Mouse (Mus musculus) adrenal gland, postnatal 25 days (tissue): ENCODE data around the gene Zdhhc22. TPM values are rescaled to one million over a fixed set of nuclear protein-coding genes. Genes with fewer than 3 reads are reported as not detected.

Experiments
- DNase-seq: peaks from one replicate; pipeline ENCODE4 v3.0.0; 2021; ENCODE audit warnings: mixed read lengths
- total RNA-seq: library from RNA; stranded (reverse); gene quantifications from 2 replicates; pipeline ENCODE4 v1.2.3, GENCODE M21; 2021

Gene Zdhhc22
- total RNA-seq, 1 experiment from 2014 or later, result 1.9 TPM

DNA sequence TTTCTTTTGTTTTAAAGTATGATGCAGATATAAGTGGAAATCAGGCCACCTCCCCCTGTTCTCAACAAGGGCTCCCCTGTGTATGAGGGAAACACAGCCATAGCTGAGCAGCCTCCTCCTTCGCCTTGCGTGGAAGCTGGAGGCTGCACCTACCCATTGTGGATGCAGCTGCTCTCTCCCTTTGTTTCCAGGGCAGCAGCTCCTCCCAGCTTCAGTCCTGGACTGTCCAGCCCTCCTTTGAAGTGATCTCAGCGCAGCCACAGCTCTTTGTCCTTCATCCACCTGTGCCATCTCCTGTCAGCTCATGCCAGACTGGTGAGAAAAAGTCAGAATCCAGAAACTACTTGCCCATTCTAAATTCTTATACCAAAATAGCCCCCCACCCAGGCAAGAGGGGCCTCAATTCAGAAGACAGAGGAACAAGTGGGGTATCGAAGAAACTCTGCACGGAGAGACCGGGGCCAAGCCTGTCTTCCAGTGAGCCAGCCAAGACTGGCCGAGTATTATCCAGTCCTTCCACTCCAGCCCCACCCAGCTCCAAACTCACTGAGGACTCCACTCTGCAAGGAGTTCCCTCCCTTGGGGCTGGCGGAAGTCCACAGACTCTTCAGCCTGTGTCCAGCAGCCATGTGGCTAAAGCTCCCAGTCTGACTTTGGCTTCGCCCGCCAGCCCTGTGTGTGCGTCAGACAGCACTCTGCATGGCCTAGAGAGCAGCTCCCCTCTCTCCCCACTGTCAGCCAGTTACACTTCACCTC lies 28.5 kb downstream of the Zdhhc22 start:
- no peak for DNase-seq

GRCm38 (mm10) chr12:86960791-86961335 lies 29.4 kb downstream of the Zdhhc22 start:
- DNase-seq, result no peak

- DNase-seq, result no peak
Measured at GRCm38 (mm10) chr12:86960138-86960537, 30.1 kb downstream of the Zdhhc22 start.

DNA sequence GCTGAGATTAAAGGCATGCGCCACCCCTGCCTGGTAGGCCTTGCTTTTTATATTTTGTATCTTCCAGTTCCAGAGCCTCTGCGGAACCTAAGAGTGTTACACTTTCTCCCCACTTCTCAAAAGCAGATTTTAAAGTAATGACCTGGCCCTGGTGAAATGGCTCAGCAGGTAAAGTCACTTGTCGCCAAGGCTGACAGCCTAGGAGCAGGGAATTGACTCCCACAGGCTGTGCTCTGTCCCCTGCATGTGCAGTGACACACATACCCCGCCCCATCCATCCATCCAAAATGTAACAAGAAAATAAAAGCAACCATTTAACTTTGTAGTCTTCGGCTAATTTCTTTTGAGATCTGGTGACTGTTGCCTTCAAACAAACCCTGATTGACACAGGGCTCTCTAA lies 30.6 kb downstream of the Zdhhc22 start:
- no peak for DNase-seq

DNA sequence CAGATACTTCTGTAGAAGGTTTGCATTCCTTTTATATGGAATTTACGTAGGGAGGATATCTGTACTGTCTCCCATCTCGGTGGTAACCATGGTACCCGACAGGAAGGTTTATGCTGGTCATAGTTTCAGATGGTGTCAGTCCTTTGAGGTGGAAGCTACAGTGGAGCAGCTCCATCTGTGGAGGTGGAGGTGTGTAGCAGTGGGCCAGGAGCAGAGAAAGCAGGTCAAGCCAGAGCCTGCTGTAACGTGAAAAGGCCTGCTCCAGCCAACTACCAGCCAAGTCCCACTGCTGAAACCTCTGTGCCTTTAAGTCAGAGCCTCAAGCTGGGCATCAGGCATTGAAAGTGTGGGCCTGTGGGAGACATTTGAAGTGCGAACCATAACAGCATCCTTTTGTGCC lies 31.7 kb downstream of the Zdhhc22 start:
- DNase-seq, result no peak

- no peak for DNase-seq
Measured at GRCm38 (mm10) chr12:86955894-86956293, 34.3 kb downstream of the Zdhhc22 start.

DNA sequence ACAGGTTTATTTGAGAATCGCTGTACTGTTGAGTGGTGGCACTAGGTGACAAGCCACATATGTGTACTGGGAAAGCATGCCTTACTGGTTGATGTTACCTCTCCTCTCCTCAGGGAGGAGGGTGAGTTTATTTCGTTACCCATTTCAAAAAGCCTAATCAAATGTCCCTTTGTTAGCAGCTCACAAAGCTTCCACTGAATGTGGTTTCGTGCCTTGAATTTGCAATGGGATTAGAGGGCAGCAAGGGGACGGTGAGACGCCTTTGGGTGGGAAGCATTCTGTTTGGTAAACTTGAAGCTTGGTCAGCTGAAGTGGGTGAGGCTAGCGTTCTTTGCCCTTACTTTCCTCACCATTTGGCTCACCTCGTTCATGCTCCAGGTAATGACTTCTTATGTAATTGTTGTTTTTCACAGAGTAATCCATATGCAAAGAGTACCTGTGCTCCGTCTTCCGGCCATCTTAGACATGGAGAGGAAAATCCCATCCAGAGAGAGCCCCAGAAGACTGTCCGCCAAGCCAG lies 37.8 kb downstream of the Zdhhc22 start:
- no peak for DNase-seq

DNA sequence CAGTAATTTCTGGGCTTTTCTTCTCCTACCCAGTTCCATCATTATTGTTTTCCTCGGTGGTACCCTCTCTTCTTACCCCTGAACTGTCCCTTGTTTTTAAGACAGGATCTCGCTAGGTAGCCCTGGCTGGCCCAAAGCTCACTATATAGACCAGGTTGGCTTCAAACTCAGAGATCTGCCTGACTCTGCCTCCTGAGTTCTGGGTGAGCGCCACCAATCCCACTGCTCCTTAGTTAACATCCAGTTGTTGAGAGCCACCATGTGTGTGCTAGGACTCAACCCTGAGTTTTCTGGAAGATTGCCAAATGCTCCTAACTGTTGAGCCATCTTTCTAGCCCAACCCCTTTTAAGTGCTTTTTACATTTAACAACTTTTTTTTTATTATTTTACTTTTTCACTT lies 39.3 kb downstream of the Zdhhc22 start:
- DNase-seq, result no peak

DNA sequence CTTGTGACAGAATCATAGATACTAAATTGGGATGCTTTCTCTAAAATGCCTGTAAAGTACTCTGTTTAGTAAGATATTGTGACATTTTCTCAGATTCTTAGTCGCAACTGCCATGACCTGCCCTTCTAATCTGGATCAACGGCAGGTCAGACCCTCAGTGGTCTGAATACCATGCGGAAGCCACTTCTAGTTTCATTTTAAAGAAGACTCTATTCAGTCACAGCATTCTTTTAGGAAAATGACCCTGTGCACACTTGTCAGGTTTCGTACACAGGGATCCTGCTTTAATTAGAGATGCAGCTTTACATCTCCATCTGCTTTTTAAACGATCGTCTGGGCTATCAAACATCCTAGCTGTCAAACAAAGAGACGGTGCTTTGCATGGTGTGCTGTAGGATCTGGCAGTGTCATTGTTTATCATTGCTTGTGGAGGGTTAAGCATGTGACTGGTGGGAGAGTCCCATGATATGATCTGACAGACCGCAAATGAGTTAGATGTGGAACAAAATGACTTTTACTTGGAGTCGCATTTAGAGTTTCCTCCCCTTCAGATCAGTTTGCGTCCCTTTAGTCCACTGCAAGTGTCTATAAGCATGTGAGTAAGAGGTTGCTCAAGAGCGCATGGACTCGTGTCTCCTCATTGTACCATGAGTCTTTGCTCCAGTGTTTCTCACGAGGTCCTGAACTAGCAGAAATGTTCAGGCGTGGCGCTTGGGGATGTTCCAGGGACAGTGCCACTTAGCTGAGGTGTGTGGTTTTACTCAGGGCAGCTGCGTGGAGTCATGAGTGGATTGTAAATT lies 39.9 kb downstream of the Zdhhc22 start:
- DNase-seq, result no peak

GRCm38 (mm10) chr12:86949501-86949900 lies 40.7 kb downstream of the Zdhhc22 start:
- DNase-seq, result no peak

DNA sequence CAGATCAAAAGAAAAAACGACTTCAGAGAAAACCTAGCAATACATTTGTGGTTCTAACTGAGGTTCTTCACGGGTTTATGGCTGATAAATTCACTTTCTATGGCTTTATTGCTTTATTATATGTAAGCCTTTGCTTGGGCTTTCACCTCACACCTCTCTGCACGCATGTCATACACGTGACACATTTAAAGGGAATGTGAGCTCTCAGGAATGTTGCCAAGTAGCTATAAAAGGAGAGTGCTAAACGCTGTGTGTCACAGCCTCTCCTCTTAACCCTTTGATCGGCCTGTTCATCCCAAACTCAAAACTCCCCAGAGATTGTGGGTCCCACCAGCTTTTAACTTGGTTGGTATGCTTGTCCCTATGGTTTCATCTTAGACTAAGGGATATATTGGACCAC lies 41.6 kb downstream of the Zdhhc22 start:
- no peak for DNase-seq

GRCm38 (mm10) chr12:86947681-86948401 lies 42.4 kb downstream of the Zdhhc22 start:
- DNase-seq, result peak; percentile 65

DNA sequence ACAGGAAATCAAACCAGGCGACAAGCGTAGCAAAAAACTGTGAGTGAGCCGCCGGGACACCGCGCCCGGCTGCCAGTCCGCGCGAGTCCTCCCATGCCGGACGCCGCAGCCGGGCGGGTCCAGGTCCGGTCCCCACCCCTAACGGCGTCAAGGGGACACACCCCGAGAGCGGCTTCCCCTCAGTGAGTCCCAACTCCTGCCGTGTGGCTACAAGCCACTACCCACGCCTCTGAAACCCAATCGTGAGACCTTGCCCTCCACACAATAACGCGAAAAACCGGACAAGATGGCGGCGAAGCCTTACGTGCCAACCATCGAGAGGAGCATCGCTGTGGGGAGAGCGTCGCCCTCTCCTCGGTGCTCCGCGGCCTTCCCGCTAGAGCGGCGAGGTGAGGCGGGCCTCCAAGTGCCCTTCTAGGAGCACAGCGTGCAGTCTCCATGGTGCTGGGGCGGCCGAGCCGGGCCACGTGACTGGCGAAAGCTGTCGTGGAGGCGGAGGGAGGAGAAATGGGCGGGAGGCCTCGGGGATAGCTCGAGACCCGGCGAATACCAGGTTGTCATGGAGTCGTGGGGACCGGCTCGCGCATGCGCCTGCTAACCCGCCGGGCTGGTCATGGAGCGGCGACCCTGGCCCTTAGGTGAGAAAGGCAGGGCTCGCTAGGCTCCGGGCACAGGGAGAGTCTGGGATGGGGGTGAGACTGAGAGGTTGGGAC lies 43.2 kb downstream of the Zdhhc22 start, which contains the start of gene Cipc:
Gene Cipc, plus strand, starts transcription at position 182 of the 713 bp plus-strand sequence.
- DNase-seq, result peak; percentile 98

- DNase-seq, result no peak
Measured at GRCm38 (mm10) chr12:86946301-86946781, 43.9 kb downstream of the Zdhhc22 start.

DNA sequence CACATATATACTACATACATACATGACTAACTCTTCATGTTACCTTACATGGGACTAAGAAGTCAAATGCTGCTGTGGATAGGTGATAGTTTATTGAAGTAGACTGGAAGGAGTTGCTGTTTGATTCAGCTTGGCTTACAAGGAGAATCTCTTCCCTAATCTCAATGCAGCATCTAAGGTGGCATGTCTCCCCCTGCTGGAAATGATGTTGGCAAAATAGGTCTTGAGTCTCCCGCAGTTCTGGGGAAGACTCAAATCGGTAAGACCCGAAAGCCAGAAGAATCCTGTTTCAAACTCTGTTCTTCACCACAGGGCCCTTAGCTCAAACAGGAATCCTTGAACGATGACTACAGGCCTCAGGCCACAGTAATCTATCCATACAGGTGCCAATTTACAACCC lies 45.1 kb downstream of the Zdhhc22 start:
- DNase-seq, result peak; percentile 44

DNA sequence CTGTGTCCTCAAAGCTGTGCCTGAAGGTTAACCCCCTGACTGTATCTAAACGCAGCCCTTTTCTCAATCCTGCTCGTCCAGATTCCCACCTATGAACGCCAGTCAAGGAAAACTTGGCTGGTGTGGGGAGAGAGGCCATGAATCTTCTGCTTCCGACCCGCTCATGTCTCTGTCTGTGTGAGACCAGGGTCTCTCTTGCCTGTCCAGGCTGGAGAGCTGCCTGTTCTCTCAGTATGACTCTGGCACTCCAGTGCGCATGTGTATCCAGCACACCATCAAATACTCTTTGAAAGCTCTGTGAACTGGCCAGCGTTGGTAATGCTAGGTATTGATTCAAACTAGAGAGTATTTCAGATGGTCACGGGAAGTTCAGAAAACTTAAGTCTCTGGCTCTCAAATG lies 46.8 kb downstream of the Zdhhc22 start:
- DNase-seq, result no peak

DNA sequence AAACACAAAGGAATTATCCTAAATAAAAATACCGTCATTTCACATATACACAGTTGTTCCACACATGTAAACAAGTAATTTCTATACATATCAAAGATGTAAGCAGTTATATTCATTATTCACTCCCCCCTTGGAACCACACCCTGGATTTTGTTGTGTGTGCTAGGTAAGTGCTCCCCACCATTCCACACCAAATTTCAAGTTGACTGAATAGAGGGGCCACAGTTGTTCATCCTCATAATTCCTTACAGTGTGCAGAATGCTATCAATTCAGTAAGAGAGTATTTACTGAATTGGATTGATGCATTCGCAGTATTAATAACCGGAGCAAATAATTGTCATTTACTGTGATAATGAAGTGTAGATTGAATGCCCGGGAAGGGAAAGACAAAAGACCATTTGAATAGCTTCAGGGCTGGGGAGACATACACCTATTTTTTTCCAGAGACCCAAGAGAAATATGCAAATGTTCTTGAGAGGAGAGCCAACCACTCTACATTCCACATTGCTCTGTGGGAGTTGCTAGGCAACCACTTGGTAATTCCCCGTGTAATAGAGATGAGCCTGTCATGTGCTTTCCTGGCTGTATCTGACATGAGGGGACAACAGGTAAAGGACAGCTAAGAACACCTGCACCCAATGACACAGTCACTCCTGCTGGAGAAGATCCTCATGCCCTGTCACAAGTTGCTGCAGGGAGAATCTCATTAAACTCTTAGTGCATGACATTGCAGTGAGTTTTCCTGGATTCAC lies 48.3 kb downstream of the Zdhhc22 start:
- no peak for DNase-seq

DNA sequence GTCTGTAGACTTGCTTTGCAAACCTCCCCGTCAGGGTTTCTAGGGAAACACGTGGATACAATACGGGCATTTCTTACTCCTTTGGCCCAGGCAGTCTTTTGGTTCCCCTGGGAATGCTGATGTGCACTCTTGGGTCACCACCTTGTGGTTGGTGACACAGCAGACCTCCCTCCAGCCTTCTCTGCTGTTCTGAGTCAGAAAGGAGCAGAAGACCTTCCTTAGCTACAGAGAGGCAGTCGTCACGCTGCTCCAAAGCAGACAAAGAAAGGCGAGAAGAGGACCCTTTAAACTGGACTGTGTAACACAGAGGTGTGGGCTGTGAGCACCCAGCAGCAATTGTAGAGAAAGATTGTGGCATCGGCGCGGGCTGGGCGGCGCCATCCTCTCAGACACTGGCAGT lies 49.1 kb downstream of the Zdhhc22 start:
- DNase-seq, result no peak

GRCm38 (mm10) chr12:86938571-86938970 lies 51.7 kb downstream of the Zdhhc22 start:
- DNase-seq, result no peak

- no peak for DNase-seq
Measured at GRCm38 (mm10) chr12:86936587-86937343, 53.5 kb downstream of the Zdhhc22 start.
